Mouse (Mus musculus) NIH3T3 (cell line): ENCODE results near the gene Trio.
A peak's percentile ranks its signal among the peaks of the same experiment; 100 is the strongest.

Source experiments
- DNase-seq: peaks from one replicate; pipeline ENCODE4 v3.0.0-alpha.2; 2012; ENCODE audit warnings: low read depth

Gene Trio

DNA sequence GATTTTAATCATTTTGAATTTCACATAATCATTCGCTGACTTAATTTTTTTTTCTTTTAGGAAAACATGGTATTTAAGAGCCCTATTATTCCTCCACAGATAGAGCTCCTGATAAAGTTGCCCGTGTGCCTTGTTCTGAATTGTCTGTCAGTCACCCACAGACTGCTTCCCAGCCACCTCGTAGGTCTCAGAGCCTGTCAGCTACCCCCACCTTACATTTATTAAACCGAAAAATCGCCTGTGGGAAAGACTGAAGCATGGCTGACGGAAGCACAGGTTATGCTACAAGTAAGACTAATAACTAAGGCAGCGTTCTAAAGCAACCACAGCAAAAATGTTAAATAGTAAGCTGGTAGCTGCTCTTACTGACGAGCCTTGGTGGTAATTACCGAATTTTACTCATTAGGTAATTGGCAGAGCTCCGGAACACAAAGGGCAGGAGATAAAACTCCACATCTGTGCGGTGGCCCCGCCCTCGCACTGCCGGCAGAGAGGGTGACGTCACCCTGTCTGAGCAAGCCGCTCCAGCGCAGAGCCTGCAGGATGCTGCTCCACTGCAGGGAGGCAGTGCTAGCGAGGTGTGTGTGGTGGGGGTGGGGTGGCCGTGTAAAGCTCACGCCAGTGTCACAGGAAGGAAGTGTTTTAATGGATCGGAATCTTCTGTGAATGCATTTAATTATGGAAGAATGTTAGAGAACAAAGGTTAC lies 102.2 kb downstream of the Trio start:
- peak; percentile 86 for DNase-seq

DNA sequence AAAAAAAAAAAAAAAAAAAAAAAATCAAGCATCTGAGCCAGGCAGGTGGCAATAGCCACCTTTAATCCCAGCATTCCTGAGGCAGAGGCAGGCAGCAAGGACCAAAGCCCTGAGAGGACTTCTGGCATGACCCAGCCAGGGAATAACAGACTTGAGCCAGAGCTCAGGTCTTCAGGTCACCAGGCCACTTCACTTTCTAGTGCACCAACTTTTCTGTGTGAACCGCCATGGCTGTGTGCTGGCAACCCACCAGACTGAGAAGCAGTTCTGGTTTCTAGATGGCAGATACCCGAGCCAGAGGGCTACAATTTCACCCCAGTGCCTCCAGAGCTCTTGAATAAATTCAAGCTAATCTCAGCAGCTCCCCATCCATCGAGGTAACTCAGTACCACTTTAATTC lies 104.9 kb downstream of the Trio start:
- peak; percentile 16 for DNase-seq

DNA sequence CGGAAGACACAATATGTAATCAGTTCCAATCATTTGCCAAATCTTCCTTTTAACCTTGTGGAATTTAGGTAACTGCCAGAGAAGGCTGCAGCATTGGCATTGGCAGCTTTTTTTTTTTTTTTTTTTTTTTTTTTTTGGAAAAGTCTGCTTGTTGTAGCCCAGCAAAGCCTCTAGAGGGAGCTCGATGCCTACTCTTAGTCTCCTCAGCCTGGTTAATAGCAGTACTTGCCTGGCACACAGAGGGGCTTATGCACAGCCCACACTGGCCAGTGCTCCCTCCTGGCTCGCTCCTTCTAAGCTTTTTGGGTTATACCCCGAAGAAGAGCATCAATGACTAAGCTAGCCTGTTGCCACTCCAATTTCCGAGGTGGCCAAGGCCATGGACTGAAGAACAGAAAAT lies 106.1 kb downstream of the Trio start:
- DNase-seq = peak; percentile 83

DNA sequence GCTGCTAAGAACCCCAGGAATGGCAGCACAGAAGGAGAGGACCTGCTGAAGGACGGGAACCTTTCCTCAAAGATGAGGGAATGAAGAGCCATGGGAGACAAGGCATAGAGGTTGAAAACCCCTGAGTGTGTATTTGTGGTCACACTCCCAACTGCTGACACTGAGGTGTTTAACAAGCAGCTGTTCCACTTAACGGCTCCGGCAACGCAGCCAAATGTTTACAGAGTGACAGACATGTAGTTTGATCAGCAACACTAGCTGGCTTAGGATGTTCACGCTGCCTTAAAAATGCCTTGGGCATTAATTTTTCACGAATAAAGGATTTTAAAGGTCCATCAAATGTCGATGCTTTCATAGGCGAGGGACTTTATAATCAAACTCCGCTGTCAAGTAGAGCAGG lies 106.8 kb downstream of the Trio start:
- no peak for DNase-seq

DNA sequence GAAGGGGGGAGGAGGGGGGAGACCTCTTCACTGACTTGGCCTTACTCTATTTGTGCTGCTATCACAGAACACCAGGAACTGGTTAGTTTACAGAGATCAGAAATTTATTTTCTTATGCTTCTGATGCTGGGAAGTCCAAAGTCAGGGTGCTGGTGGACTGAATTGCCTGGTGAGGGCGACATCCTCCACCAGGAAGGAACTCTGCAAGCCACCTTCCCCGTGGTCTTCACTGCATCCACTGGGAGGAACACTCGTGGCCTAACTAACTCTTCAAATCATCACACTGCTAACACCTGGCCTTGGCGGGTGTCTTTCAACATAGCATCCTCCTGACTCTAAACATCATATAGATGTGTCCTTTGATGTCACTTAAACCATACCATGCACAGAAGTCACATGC lies 109.4 kb downstream of the Trio start:
- DNase-seq = peak; percentile 45

DNA sequence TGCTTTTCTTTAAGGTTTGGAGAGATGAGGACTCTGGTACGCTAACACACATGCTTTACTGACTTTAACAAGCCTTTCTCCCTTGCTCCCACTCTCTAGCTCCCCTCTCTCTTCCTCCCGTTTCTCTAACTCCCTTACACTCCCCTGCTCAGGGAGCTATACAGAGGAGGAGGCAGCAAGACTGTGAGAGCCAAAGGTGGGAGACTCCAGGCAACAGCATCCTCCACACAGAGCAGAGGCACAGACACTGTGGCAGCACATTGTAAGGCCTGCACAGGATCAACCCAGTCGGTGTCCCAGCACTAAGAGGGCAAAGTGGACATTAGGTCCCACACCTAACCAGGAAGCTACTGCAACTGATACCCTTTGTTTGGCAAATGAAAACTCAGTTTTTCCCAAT lies 112.6 kb downstream of the Trio start:
- no peak for DNase-seq

DNA sequence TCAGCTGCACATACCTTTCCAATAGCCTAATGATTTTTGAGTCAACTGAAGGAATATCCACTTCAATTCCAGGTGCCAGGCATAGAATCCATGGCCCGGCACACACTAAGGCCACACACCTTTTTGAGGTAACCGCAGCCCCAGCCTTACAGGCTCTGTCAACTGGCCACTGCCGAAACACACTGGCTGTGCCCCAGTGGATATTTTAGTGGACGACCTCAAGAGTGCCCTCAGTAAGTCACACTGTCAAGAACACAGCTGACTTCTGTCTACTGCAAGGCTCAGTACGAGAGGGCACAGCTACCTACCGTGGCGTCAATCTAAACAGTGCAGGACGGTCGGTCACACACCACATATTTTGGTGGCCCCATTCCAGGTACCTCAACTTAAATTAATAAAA lies 114.5 kb downstream of the Trio start:
- no peak for DNase-seq

DNA sequence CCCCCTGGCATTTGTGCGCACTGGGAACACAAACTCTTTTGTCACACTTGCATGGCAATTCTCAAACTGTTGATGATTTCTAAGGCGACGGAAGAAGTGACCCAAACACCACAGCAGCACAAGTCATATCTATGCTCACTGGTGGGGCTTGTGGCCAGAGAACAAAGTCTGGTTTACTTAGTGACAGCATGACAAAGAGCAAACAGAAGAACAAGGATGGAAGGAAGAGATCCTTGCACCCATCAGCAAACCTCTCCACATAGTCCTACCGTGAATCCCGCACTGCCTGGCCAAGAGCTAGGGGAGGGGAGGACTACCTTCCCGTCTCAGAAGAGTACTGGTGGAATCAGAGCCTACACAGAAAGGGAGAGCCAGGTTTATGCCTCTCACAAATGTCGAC lies 115.5 kb downstream of the Trio start:
- DNase-seq = no peak

DNA sequence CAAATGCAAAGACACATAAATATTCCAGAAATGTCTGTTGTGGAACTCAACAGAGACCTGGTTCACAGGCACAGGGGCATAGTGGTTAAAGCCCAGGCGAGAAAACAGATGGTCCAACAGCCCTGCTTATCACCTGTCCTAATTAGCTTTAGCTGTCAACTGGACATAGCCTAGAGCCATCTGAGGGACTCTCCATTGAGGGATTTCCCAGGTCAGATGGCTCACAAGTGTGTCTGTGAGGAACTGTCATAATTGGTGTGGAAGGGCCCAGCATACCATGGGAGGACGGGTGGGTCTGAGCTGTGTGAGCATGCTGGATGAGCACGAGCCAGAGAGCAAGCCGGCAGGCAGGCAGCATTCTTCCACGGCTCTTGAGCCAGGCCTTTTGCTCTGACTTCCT lies 118.0 kb downstream of the Trio start:
- no peak for DNase-seq

DNA sequence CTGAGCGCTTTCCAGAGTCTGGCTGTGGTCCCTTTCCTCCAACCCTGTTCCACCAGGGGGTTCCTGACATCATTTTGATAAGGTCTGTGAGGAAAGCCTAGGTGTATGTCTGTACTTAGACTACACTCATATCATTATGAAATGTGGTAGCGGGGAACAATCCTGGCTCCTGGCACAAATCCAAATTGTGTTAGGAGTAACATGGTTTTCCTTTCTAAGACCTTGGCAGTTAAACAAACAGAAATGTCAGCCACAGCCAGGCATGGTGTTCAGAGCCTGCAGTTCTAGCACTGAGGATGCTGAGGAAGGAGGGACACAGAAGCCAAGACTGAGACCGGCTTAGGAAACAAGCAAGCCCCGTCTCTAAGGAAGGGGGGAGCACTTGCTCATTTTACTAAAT lies 119.2 kb downstream of the Trio start:
- DNase-seq = no peak

DNA sequence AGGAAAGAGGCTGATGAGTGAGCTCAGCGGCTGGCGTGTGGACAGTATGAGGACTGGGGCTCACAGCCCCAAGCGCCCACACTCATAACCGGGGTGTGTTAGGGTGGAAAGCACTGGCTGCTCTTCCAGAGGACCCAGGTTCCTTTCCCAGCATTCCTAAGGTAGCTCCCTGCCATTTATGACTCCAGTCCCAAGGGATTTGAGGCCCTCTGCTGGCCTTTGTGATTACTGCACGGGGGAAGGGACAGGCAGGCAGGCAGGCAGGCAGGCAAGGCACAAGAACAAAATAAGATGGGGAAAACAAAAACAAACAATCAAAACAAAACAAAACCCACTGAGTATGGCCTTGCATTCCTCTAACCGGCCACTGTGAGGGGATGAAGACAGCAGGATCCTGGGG lies 120.3 kb downstream of the Trio start:
- DNase-seq = peak; percentile 70

DNA sequence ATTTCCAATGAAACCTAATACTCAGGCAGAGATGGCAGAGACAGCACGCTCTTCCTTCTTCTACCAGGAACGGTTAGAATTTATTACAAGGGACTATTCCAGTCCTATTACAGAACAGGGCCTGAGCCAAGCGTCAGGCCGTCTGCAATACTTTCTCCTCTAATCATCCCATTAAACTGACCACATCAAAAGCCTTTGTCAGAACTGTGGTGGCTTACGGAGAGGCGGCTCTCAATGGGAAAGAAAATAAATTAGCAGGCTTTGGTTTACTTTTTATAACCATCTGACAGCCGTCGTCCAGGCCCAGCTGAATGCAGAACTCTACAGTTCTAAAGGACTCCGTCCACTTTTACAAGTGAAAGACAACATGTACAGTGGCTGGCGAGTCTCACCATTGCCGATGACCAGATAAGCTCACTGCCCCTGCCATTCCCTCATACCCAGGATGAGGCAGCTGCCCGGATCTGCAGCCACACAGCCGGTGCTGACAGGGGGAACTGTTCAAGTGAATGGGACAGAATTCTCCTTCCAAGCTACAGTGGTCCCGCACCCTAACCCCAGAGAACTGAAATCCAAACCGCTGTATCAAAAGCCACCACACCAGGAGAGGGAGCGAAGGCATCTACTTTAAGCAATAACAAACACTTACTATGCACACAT lies 121.2 kb downstream of the Trio start:
- no peak for DNase-seq

DNA sequence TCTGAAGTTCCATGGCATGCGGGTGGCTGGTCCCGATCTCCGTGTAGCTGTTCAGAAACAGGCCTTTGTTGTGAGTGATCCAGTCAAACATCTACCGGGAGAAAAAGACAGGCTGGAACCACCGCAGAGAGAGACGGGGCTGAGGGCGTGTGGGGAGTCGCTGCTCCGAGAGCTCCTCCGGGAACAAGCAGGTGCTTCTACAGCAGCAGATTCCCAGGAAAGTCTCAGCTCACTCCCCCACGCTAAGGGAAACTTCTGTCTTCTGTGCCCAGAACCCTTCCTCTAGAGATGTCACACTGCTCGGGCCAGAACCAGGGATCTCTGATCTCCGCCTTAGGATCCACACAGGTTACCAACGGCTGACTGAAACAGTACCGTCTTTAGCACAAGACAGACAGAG lies 124.4 kb downstream of the Trio start:
- DNase-seq = no peak

DNA sequence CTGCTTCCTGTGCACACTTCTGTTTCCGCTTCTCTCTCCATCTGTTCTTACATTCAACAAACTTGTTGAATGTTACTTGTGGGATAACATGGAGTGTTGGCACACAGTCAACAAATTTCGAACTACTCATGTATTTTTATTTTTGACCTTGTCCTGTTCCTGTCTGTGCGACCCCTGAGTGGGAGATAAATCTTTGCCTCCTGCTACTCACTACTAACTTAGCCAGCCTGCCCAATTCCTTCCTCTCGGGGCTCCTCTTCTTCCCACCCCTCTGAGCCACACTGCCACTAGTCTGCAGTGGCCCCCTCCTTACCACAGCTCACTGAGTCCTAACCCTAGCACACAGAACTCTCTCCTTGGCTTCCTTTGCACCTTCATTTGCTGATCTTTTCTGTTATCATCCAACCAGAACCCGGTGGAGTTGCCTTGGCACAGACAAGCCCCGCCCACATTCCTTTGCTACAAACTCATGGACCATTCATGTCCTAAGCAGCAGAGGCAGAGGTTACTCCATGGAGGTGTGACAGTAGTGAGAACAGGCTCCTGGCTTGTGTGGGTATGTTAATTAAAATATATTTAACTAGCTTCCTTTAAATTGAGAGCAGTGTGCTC lies 126.7 kb downstream of the Trio start:
- DNase-seq = peak; percentile 63

DNA sequence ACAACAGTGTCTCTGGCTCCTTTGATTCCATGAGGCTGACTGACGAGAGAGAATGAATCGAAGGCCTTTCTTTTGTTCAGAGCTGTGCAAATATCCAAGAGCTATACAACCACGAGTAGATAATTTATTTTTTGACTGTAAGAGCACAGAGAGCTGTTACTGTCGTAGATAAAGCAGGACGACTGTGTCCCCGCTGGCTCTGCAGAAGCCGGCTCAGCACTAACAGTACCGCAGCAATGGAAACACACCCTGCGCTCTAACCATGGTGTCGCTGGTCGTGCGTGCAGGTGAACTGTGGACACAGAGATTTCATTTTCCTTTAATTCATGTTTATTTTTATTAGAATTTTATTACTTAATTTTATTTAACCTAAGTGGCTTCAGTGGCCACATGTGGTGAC lies 131.5 kb downstream of the Trio start:
- no peak for DNase-seq

DNA sequence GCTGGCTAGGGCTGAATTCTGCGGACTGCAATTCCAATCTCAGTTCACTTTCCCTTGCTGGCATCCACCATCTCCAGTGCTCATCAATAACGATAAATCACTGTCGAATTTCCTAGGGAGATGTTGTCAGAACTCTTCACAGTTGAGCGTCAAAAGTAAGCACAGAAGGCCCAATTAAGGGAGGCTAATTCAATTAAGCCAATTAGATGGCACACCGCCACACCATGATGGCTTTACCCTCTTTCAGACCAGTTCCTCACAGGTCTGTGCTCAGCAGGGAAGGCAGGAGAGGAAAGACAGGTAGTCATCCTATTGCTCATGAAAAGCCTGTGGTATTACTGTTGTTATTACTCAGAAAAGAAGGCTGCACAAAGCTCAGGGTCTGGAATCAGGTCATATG lies 133.6 kb downstream of the Trio start:
- no peak for DNase-seq

DNA sequence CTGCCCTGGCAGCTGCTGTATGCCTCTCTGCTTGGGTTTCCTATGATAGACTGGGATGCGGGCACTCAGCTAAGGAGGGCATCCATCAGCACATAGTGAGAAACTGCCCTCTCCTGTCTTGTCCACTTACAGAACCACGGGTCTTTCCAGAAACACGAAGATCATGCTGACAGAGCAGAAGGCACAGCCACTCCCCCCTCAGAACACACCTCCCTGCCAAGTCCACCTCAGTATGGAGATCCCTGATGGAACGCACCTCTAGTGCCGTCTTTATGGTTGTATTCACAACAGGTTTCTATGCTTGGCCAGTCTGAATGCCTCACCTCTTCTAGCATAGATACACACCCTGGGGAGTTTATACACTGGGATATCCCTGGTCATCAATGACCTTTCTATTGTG lies 135.0 kb downstream of the Trio start:
- DNase-seq = no peak

DNA sequence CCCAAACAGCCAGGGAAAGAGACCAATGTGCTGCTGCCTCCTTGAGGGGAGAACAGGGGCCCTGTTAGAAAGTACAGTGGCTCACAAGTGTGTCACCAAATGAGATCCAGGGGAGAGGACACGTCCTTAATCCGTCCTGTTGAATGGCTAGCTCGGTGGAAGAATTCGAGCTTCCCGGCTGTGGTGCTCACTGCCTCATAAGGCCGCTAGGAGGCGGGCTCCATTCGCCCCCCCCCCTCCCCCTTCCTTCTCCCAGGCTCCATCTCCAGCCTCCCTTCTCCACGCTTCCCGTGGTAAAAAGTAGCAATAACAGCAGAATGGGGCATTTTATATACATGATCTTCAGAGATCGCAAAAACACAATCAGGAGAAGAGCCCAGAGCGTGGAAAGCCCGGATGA lies 137.5 kb downstream of the Trio start:
- peak; percentile 13 for DNase-seq

DNA sequence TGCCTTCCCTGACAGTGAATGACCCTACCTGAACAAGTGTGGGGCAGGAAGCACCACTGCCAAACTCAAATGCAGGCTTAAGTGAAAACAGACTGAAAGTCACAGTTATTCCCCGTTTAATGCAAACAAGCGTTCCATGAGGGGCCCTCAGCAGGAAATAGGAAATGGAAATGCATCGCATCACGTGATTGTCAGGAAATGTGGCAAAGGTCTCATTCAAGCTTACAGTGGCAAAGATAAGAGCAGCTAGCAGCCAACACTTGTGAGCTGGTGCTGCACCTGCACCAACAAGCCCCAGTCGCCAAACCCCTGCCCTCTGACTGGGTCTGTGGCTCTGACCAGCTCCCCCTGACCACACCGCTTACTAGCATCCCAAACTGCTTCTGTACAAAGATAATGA lies 138.7 kb downstream of the Trio start:
- DNase-seq = no peak

DNA sequence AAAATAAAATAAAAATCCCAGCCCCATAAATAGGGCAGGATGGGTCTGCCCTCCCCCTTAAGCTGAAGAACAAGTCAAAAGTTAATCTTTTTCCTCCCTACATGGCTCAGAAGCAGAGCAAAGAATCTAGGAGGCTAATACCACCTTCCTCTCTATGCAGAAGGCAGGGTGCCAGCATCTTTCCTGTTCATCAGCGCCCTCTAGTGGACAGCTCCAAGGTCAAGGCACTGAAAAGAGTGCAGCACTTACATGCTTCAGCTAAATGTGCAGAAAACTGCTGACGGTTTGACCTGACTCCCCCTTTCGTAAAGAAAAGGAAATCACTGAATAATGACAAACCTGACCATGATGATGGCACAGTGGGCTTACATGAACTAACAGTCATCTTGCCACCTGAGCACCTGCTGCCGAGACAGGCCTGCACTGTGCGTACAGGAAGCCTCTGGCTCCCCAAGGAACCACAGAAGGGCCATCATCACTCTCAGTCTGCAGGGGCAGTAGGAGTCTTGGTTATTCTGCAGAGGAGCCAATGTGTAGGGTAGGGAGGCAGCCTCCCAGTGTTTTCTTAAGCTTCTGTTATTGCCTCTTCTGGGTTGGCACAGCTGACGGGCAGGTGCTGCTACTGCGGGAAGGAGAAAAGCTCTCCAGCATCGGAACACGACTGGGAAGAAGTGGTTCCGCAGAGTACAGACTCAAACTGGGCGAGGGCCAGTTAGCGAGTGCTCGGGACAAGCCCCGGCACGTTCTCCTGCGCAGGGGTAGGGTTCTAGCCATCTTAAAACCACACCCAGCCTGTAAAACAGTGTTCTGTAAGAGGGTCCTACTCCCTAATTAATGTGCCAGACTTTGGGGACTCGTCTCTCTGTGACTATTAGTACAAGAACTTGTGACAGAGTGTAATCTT lies 141.0 kb downstream of the Trio start:
- DNase-seq = peak; percentile 89

DNA sequence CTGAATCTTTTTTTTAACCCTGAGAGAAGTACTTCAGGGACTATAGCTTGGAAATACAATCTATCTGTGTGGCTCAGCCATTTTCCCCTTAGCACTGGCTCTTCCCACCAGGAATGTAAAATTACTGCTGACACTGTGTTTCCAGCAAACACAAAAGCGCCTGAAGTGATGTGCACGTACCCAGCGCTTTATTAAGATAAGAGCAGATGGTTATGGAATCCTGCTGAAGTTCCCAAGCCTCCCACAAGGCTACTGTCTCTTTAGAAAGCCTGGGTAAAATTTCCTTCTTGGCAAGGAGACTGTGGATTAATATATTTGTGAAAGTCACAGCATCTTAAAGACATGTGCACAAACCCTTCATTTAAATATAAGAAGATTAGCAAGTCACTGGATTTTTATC lies 141.8 kb downstream of the Trio start:
- no peak for DNase-seq

DNA sequence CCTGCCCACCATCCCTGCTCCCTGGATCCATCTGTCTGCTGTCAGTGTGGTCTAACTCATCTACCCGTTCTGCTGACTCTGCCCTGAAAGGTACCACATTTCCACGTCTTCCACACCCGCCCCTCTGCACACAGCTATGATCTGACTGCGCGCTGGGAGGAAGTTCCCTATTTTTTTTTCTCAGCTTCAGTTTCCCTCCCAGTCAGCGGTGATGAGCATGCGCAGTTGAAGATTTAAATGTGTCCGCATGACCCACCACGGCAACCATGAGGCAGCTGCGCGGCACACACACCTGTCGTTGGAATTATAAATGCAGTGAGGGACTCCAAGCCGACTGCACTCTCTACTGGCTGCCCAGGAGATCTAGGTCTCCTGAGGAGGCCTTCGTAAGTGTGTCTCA lies 142.8 kb downstream of the Trio start:
- DNase-seq = no peak

DNA sequence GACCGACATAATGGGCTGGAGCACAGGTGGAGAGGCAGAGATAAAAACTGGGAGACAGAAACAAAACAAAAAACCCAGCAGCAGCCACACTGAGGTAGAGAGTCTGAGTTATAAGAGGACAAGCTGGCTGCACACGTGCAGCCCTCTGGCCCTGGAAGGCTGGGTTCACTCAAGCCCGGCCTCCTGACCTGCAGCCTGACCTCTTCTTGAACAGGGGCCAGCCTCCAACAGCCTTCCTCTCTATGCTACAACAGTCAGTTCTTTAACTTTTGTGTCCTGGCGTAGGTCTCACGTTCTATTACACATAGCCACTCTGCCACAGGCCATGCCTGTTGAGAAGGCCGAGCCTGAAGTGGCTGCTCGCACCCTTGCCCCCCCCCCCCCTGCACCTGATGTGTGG lies 147.8 kb downstream of the Trio start:
- no peak for DNase-seq
